Mouse (Mus musculus): ENCODE results near the gene Tubgcp2.

GRCm38 (mm10) chr7:140049115-140049689 is 12.7 kb upstream of the Tubgcp2 start:
- TF ChIP-seq CTCF (IDR thresholded peaks at IDR 0.05; ENCODE audit: borderline replicate concordance, insufficient read depth, low read depth, low read length) (no peak), POLR2A (IDR thresholded peaks at IDR 0.05; ENCODE audit: borderline replicate concordance, insufficient read depth, low read length) (no peak)
